Mouse (Mus musculus) adrenal gland, adult 8-10 months (tissue): ENCODE measurements around the gene Pik3ap1. TPM values are rescaled to one million over a fixed set of nuclear protein-coding genes. Genes with fewer than 3 reads are reported as not detected.

Source experiments
- DNase-seq: peaks from one replicate; pipeline ENCODE4 v3.0.0; 2022
- total RNA-seq, 4 experiments: library from RNA; stranded (reverse); gene quantifications; 2 replicates each; pipeline ENCODE4 v1.2.4; 2022

Gene Pik3ap1
- total RNA-seq, 4 experiments from 2014 or later = 15.8 to 36.6 (median 26.2) TPM

DNA sequence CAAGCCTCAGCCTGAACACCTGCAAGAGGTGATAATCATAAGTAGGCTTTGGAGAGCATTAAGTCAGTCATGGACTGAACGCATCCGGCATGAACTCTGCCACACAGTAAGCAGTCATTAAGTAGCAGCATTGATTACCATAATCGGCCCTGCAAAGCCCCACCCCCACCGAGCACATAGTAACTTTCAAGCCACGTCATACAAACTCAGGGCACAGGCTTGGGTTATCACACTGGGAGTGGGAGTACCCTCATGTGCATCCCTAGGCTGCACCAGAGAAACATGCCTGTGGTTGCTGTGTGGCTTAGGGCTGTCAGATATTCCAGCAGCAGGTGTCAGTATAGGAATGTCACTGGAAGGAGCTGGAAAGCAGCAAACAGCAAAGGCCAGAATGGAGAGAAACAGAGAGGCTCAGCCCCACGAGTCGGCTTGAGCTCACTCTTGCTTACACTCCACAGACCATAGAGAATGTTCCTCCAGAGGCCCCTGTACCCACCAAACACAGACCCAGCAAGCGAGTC lies 105.1 kb downstream of the Pik3ap1 start:
- DNase-seq = no peak

DNA sequence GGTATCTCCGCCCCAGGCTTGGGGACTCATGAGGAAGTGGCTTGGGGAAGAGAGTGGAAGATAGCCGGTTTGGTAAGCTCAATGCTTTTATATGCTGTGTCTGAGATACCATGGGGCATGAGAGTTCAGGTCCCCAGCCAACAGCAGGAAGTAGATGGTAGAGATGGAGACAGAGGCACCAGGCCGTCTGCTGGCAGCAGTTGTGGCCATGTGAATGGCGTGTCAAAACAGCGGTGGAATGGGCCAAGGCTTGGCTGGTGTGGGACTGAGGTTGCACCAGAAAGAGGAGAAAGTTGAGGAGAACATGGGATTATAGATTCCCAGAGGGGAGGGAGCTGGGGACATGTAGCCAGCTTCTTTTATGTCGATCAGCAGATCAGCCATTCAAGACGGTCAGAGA lies 106.3 kb downstream of the Pik3ap1 start:
- DNase-seq = peak; percentile 20

DNA sequence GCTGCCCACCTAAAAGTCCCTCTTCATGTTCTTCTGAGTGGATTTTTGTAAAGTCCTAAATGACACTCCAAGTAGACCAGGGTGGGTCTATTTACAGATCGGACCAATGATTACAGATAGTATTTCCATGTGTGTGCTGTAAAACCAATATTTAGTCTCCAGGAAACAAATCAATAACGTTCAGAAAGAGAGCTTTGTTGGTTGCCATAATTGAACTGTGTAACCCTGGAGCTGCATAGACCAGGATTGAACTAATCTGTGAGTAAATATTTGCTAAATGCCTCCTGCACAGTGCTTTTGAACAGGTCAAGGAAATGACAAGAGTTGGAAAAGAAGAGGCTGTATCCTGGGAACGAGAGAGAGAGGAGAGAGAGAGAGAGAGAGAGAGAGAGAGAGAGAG lies 109.3 kb downstream of the Pik3ap1 start:
- no peak for DNase-seq

DNA sequence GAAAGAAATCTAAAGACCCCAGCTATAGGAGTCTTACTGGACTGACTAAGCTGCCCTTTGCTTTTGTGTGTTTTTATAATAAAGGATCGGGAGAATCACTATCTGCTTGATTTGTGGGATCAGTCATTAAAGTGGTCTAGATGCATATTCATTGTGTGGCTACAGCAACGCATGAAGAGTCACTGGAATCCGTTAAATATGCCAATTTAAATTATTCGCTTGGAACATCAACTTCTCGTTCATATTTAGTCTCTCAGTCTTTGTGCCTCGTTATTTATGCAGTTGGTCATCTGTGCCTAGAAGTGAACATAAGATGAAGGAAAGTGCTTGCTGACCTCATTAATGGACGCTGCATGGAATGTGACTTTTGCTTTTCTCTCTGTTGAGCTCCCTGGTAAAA lies 114.0 kb downstream of the Pik3ap1 start:
- DNase-seq = no peak

DNA sequence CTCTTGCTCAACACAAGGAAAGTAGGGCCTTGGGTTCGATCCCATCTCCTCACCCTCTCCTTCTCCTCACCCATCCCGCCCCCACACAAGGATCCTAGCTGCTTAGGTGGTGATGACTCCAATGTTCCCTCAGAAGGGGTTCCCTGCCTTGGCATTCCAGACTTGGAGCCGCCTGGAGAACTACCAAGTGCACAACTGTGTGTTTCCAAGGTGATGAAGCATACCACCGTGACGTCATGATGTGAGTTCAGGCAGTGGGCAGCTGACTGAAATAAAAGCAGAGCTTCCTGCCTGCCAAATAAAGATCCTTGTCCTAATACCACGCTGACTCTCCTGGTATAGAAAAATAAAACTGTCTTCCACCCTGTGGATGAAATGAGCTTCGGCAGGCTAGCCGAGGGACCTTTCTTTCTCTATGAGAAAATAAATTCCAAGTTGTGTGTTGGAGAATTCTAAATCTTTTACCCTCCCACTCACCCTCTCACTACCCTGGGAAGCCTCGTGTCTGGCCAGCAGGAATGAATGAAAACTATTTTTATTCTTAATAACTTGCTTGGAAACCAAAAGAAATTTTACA lies 114.7 kb downstream of the Pik3ap1 start:
- peak; percentile 42 for DNase-seq

DNA sequence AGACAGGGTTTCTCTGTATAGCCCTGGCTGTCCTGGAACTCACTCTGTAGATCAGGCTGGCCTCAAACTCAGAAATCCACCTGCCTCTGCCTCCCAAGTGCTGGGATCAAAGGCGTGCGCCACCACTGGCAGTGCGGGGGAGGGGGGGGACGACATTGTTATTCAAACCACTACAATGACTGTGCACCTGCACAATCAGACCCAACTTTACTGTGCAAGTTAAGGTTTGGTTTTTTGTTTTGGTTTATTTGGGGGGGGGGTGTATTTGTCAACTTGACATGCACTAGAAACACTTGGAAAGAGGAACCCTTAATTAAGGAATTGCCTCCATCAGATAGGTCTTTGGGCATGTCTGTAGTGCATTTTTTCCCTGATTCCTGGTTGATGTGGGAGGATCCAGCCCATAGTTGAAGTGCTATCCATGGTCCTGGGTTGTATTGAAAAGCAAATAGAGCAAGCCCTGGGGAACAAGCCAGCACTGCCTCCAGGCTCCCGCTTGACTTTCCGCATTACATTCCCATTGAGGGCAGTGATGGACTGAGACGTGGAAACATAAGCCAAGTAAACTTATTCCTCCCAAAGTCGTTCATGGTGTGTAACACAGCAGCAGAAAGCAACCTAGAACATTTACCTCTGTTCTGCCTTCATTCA lies 118.5 kb downstream of the Pik3ap1 start:
- DNase-seq = no peak

DNA sequence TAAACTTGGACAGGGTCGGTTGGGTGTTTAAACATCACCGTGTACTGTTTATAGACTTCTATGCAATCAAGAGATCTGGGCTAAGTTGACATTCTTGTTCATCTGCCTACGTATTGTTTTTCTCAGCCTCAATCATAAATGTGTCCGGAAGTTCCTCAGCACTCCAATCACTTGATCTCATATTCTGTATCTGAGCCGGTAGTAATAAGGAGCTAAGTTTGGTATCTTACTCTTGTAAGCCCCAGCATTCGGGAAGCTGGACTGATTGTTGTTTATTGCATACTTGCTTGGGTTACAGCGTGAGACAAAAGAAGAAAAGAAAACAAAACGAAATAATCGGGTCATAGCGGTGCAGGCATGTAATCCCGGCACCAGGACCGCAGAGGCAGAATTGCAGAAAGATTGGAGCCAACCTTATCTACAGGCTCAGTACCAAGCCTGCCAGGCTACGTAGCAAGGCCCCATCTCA lies 120.5 kb downstream of the Pik3ap1 start:
- no peak for DNase-seq

DNA sequence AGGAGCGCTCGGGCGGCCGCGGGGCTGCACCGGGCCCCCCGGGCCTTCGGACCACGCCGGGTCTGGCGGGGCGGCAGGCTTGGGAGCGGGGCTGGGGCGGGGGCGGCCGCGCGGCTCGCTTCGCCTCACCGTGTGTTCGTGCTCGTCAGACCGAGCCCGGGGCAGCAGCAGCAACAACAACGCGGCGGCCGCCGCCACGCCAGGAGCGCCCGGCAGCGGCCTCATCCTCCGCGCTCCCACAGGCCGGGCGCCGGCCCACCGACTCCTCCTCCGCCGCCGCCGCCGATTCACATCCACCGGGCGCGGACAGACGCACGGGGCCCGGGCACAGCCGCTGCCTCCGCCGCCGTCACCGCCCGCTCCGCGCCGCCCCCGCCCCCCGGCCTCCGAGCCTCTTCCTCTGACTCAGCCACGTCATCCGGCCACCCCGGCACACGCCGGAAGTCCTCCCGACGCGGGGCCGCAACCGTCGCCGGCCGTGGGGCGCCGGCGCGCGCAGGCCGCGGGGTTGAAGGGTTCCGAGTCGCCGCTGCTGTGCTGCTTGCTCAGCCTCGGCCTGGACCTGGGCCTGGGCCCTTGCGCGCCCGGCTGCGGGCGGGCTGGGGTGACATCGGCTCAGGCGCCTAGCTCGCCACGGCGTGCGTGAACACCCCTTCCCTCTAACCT lies 121.1 kb downstream of the Pik3ap1 start, which contains the start of gene Tm9sf3:
Gene Tm9sf3, minus strand, starts transcription at position 368 of the 666 bp plus-strand sequence.
- DNase-seq = peak; percentile 82

DNA sequence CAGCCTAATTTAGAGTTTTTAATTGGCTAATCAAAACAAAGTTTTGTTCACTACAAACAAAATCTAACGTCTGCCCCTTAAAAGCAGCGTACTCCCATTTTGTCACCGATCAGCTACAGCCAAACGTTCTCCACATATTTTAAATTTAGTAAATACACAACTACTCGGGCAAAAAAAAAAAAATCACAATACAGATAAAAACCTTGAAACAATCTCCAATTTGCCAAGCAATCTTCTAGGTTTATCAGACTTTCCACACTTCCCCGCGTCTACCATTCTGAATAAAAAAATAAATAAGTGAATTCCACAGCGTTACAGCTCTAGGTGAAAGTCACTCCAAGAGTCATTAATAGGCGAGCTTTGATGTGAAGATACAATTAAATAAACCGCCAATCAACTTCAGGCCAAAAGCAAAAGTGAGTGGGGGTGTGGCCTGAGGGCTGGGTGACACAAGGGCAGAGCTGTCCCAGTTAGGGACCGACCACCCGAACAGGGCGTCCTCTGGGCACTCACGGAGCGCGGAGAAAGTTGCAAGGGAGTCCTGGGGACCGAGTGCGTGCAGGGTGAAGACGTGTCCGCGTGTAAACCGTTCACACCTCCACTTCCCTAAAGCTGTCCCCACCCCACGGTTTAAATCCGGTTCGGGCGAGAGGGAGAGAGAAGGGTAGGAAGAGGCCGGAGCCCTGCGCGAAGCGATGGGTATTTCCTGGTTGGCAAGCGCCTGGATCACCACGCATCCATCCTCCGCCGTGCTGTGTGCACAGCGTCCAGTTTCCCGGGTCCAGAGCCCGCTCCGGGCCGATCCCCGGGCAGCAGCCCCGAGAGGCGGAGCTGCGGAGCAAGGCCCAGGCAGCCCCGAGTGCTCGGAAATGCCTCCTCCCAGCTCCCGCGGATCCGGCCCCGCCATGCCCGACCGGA lies 121.9 kb downstream of the Pik3ap1 start:
- peak; percentile 63 for DNase-seq

DNA sequence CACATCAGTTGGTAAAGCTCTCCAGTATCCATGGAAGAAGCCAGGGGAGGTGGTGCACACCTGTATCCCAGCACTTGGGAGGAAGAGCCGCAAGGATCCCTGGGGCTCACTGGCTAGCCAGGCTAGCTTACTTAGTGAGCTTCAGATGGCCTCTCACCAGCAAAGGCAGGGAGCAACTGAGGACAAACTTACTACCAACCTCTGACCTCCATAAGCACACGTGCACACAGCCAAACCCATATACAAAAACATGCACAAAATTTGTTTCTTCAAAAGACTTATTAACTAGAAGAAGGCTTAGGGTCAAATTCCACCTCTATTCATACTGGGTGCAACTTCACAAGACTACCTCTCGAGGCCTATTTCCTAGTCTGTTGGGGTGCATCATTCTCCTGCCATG lies 124.2 kb downstream of the Pik3ap1 start:
- DNase-seq = no peak

DNA sequence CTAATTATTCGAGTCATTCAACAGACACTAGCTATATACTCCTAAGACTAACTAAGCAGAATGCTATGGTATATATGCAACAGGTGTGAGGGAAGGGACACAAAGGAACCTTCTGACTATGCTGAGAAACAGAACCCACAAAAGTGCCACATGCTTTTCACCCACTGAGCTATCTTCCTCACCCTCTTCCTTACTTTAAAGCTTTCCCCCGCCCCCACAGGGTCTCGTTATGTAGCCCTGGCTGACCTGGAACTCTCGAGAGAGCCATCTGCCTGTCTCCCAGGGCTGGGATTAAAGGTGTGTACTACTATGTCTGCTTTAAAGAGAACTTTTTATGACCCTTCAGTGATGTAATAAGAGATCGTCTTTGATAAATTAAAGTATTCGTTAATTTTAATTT lies 125.6 kb downstream of the Pik3ap1 start:
- no peak for DNase-seq

DNA sequence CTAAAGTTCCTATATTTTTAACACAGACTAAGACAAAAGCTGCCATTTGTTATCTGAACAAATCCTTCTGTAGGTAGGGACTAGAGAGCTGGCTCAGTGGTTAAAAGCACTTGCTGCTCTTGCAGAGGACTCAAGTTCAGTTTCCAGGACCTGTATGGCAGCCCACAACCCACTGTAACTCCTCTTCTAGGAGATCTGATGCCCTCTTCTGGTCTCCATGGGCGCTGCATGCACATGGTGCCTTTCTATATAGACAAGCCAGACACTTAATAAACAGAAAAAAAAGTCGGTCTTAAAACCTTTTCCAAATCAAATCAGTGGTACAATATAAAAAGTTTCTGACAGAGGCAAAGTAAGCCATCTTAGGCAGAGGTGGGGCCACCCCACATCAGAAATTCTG lies 126.2 kb downstream of the Pik3ap1 start:
- no peak for DNase-seq

DNA sequence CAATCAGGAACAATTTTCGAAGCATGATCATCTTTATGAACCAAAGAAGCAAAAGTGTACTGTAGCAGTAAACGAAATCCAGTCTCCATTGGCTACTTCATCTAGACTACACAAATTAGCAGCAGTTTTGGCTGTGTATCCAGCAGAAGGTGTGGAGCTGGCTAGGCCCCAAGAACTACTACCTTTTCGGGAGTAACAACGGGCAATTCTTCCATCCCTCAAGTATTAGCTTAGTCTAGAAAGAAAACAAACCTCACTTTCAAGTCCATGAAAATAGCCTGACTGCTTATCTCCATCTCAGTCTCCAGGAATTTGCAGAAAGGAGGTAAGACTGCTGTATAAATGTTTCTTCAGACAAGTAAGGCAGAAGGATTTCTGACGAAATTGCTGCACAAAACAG lies 130.3 kb downstream of the Pik3ap1 start:
- DNase-seq = no peak

DNA sequence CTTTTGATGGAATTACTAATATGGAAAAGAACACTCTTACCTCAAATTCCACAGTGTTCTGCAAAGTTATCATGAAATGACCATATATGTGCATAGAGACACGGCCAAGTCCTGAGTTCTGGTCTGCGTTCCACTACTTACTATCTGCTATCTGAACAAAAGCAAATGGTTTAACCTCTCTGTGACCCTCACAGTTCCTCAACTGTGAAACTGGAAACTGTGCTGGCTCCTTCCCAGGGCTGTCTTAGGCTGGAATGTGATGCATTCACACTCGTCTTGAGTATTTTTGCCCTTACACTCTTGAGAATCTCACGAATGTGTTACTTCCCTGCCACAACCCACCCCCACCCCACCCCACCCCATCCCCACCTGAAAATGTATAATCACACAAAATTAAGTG lies 135.9 kb downstream of the Pik3ap1 start:
- DNase-seq = no peak

DNA sequence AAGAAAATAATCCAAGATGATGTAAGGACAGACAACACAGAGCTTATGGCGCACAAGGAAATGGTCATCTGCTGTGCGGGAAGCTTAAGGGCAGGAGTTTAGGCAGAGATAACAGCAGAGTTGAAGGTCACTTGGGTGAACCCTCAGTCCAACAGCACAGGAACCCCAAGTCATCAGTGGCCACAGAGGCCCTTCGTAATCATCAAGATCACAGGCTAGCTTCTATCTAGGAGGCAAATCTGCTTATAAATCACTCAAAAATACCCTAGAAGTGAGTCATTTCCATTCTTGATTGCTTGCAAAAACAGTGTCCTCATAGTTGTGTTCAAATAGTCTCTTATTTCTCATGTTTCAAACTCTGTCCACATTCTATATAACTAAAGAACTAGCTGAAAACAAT lies 136.6 kb downstream of the Pik3ap1 start:
- no peak for DNase-seq

DNA sequence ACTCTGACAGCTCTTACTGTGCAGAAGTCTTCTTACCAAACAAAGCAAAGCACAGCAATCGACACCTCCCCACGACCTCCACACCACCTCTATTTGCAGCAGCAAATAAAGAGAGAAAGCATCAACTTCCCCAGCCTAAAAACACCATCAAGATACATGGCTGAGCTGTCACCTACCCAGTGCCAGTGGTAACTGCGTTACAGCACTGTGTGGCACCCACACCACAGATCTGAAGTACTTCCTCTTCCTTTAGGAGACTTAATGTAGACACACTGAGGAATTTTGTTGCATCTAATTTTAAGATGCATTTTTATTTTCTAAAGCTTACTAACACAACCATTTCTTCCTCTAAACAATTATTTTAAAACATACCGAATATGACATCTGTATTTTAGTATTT lies 138.6 kb downstream of the Pik3ap1 start:
- no peak for DNase-seq

DNA sequence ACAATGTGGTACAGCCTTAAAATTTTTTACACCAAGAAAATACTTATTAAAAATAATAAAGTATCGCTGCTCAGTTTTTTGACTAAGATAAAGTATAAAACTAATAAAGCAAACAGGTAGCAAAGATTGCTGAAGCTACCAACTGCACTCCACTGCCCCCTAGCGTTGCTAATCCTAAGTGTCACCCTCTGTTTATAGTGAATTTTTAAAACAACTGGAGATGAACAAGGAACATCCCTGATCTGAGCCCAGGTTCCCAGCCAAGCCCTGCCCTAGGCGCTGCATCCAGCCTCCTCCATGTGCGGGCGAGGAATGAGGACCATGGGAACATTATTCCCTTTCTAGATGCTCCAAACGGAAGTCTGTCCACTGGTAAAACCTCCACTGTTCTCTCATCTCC lies 140.3 kb downstream of the Pik3ap1 start:
- no peak for DNase-seq

DNA sequence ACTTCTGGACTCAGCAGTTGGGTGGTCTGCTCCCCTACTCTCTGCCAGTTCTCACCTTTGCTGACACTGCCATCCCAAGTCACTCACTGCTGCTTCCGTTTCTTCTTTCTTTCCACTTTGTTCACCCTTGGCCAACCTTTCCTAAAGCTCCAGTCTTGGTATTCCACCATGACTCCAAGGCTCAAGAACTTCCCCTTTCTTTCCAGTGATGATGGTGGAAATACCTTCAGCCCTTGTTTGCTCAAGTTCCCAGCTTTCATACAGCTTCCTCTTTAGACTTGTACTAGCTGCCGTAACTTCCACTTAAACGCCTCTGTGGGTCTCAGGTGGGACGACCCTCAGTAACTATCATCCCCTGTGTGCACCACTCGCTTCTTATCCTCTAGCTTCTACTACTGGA lies 142.9 kb downstream of the Pik3ap1 start:
- DNase-seq = no peak

DNA sequence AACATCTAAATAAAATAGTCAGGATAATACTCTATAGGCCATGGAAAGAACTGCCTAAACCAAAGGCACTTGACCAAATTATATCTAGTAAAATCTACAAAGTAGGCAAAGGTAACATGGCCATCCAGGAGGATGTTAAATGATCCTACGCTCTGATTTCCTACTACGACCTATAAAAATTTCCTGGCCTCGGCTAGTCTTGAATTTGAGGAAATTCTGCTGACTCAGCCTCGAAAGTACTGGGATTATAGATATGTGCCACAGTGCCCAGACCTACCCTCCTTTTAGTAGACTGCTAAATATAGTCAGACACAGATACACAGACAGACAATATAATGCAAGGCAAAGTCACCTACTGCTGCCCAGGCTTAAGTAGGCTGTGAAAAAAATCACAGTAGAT lies 151.2 kb downstream of the Pik3ap1 start:
- DNase-seq = no peak
